Mouse (Mus musculus): ENCODE measurements around the gene Rbmx2. TPM values are rescaled to one million over a fixed set of nuclear protein-coding genes. Genes with fewer than 3 reads are reported as not detected.

Rbmx2 gene
- polyA plus RNA-seq, 1 experiment from 2014 or later = 14.0 TPM

GRCm38 (mm10) chrX:48754710-48755283, 60.0 kb downstream of the Rbmx2 start:
- Histone ChIP-seq H3K27ac (ENCODE audit: low read length) (no peak overlapping the region), H3K9ac (ENCODE audit: low read depth, low read length) (no peak overlapping the region), H3K9me3 (ENCODE audit: control insufficient read depth, low read length) (no peaks in the 10 kb centered on the region), H3K27me3 (replicated peaks; ENCODE audit: control insufficient read depth, insufficient read depth, low read length) (no peaks in the 10 kb centered on the region), H3K4me1 (ENCODE audit: control insufficient read depth, insufficient read depth, low read length) (no peaks in the 10 kb centered on the region), H3K4me3 (ENCODE audit: low read length) (no peak overlapping the region), H3K4me2 (ENCODE audit: low read depth, low read length) (no peak overlapping the region), H3K36me3 (ENCODE audit: control insufficient read depth, insufficient read depth, low read length) (no peaks in the 10 kb centered on the region)
- WGBS = 69% methylated on average over 2 of the region's 2 CpGs
- no peak for ATAC-seq

Other genes starting within 250 kb of the Rbmx2 start
- gene Elf4, start 231.9 kb upstream of the Rbmx2 start, polyA plus RNA-seq (2015; fragmentation: Nextera tagmentation; extraction: Ambion mirVana) = 11.8 and 15.5 TPM in 2 replicates
- 114 and 115 TPM in 2 replicates for gene Aifm1, start 181.4 kb upstream of the Rbmx2 start, polyA plus RNA-seq (2015; fragmentation: Nextera tagmentation; extraction: Ambion mirVana)
- gene Rab33a, start 175.7 kb upstream of the Rbmx2 start, polyA plus RNA-seq (2015; fragmentation: Nextera tagmentation; extraction: Ambion mirVana) = 3.9 and 4.8 TPM in 2 replicates
- gene Zfp280c, start 100.5 kb upstream of the Rbmx2 start, polyA plus RNA-seq (2015; fragmentation: Nextera tagmentation; extraction: Ambion mirVana) = 5.5 and 6.0 TPM in 2 replicates
- gene Slc25a14, start 71.6 kb upstream of the Rbmx2 start, polyA plus RNA-seq (2015; fragmentation: Nextera tagmentation; extraction: Ambion mirVana) = 11.5 and 11.8 TPM in 2 replicates
- gene Gpr119, start 20.5 kb upstream of the Rbmx2 start, polyA plus RNA-seq (2015; fragmentation: Nextera tagmentation; extraction: Ambion mirVana) = 0.27 and 0.45 TPM in 2 replicates
- not detected in 2 replicates for gene Gm595, start 182.7 kb downstream of the Rbmx2 start, polyA plus RNA-seq (2015; fragmentation: Nextera tagmentation; extraction: Ambion mirVana)